Comparison of ENCODE assay signal across 8 mouse cellular contexts in the genomic region with DNA sequence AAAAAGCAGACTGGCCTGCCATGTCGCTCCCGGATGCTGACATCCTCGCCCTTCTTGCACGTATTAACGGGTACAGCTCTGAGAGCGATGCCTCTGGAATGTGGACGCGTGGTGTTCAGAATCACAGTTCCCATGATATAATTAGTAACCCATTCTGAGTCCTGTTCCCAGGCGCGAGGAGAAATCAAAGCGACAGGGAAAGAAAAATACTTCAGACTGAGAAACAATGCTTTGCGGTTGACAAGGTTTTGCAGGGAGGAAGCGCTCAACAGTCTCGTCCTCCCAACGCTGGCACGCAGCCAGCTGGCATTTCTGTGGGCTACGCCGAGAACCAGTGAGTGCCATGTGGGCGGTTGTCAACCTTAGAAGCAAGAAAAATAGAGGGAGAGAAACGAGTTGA.
DNase-seq lines count a peak whose midpoint lies in the region; ATAC-seq and TF ChIP-seq lines count a peak whose summit lies in the region.

No protein-coding gene starts in this region.

- peak overlapping the region; percentile 30 for H3K4me2 ChIP-seq in hindbrain, embryonic 13.5 days
- peak overlapping the region; percentile 17; the same call in 1 of the 2 replicates for H3K4me2 ChIP-seq in stomach, postnatal 0 days (replicated peaks; ENCODE audit: low read depth)

- H3K9me3 ChIP-seq in hindbrain, embryonic 13.5 days = no peaks in the 10 kb centered on the region
- H3K9me3 ChIP-seq in hindbrain, embryonic 10.5 days = no peaks in the 10 kb centered on the region
- H3K9me3 ChIP-seq in stomach, postnatal 0 days (ENCODE audit: control insufficient read depth, low read length) = no peaks in the 10 kb centered on the region

- H3K27me3 ChIP-seq in hindbrain, embryonic 13.5 days = no peaks in the 10 kb centered on the region
- H3K27me3 ChIP-seq in hindbrain, embryonic 10.5 days (ENCODE audit: insufficient read depth, poor library complexity, severe bottlenecking) = no peaks in the 10 kb centered on the region
- H3K27me3 ChIP-seq in stomach, postnatal 0 days (ENCODE audit: control insufficient read depth, insufficient read depth, low read length) = no peaks in the 10 kb centered on the region

- TF ChIP-seq CTCF in layer of hippocampus, adult 2 months (conservative IDR thresholded peaks at IDR 0.05) = no peak
- TF ChIP-seq CTCF in stomach, postnatal 0 days (IDR thresholded peaks at IDR 0.05; ENCODE audit: low read depth) = no peak

- no peak overlapping the region for H3K27ac ChIP-seq in hindbrain, embryonic 13.5 days
- H3K27ac ChIP-seq in hindbrain, embryonic 10.5 days = no peak overlapping the region
- H3K27ac ChIP-seq in layer of hippocampus, adult 2 months = peak overlapping the region; percentile 81
- no peak overlapping the region for H3K27ac ChIP-seq in stomach, postnatal 0 days (replicated peaks)

- ATAC-seq in hindbrain, embryonic 13.5 days (ENCODE audit: low FRiP score) = peak; percentile 74
- ATAC-seq in stomach, postnatal 0 days (ENCODE audit: low FRiP score, low TSS enrichment) = no peak
- no peak for ATAC-seq in megakaryocyte, adult 5-6 weeks (ENCODE audit: poor library complexity, severe bottlenecking)

- H3K36me3 ChIP-seq in hindbrain, embryonic 13.5 days = no peaks in the 10 kb centered on the region
- H3K36me3 ChIP-seq in hindbrain, embryonic 10.5 days = no peaks in the 10 kb centered on the region
- no peaks in the 10 kb centered on the region for H3K36me3 ChIP-seq in stomach, postnatal 0 days (ENCODE audit: control insufficient read depth, insufficient read depth, low read length)

- H3K4me3 ChIP-seq in hindbrain, embryonic 13.5 days = 0 out of 2 replicates have a peak overlapping the region, but pooled peaks have one; percentile 6
- H3K4me3 ChIP-seq in hindbrain, embryonic 10.5 days = no peak overlapping the region
- H3K4me3 ChIP-seq in layer of hippocampus, adult 2 months = peak overlapping the region; percentile 45
- H3K4me3 ChIP-seq in stomach, postnatal 0 days (ENCODE audit: low read depth, low read length) = no peak overlapping the region

- H3K9ac ChIP-seq in hindbrain, embryonic 13.5 days = no peak overlapping the region
- H3K9ac ChIP-seq in stomach, postnatal 0 days (ENCODE audit: low read length) = no peak overlapping the region

- H3K4me1 ChIP-seq in hindbrain, embryonic 13.5 days (replicated peaks) = peaks cover 7% of the 10 kb centered on the region; the same call in 1 of the 2 replicates
- no peaks in the 10 kb centered on the region for H3K4me1 ChIP-seq in hindbrain, embryonic 10.5 days (replicated peaks)
- H3K4me1 ChIP-seq in stomach, postnatal 0 days (replicated peaks; ENCODE audit: control insufficient read depth, insufficient read depth) = no peaks in the 10 kb centered on the region

- 55% methylated on average over 20 of the region's 20 CpGs for WGBS in hindbrain, embryonic 13.5 days
- WGBS in hindbrain, embryonic 10.5 days = 83% methylated on average over 20 of the region's 20 CpGs
- 53% methylated on average over 20 of the region's 20 CpGs for WGBS in stomach, postnatal 0 days

- TF ChIP-seq EP300 in stomach, postnatal 0 days (optimal IDR thresholded peaks at IDR 0.05) = no peak

- no peak for DNase-seq in hindbrain, embryonic 10.5 days (ENCODE audit: low spot score)
- DNase-seq in cerebellum, postnatal 36 days = peak; percentile 68 to 73
- peak; percentile 49 to 69 for DNase-seq in heart, postnatal 10 days
- DNase-seq in layer of hippocampus, adult 2 months (ENCODE audit: low spot score in 2 of 2) = peak; percentile 72 to 75
- peak; percentile 31 for DNase-seq in lung, postnatal 36 days
- peak; percentile 16 for DNase-seq in stomach, postnatal 0 days (ENCODE audit: low spot score)

- intact Hi-C loops in heart, postnatal 10 days (cut with DNase I) = no loop called here

Comparison
In these comparisons a context has a peak if more than half of its experiments do, and no peak if none do; other contexts are left out.
1. H3K4me3 ChIP-seq: peak in hindbrain, embryonic 13.5 days (single experiment) and layer of hippocampus, adult 2 months (single experiment); none in hindbrain, embryonic 10.5 days (single experiment) and stomach, postnatal 0 days (single experiment).